Mouse (Mus musculus) erythroblast, embryonic 14.5 days (primary cell): ENCODE results near the gene Haus4. TPM values are rescaled to one million over a fixed set of nuclear protein-coding genes. Genes with fewer than 3 reads are reported as not detected.

Experiments used
- H3K27me3 ChIP-seq: 2 replicates; pipeline ENCODE4 v1.6.1; 2012; ENCODE audit warnings: inconsistent platforms; ENCODE audit not compliant: control insufficient read depth
- H3K36me3 ChIP-seq: 2 replicates; pipeline ENCODE4 v1.6.1; 2012; ENCODE audit warnings: mild to moderate bottlenecking, inconsistent platforms; ENCODE audit not compliant: control insufficient read depth
- H3K4me1 ChIP-seq: 2 replicates; pipeline ENCODE4 v1.6.1; 2012; ENCODE audit warnings: inconsistent platforms; ENCODE audit not compliant: control insufficient read depth
- H3K4me3 ChIP-seq: replicated peaks from 2 replicates; pipeline ENCODE3; 2012; ENCODE audit warnings: moderate library complexity, mild to moderate bottlenecking, inconsistent platforms
- H3K9me3 ChIP-seq: 2 replicates; pipeline ENCODE4 v1.6.1; 2012; ENCODE audit warnings: low read length, inconsistent platforms, mixed read lengths; ENCODE audit not compliant: control insufficient read depth
- GATA1 ChIP-seq: IDR thresholded peaks from 2 replicates; pipeline ENCODE4 v1.6.1; 2012; ENCODE audit warnings: low read length, inconsistent platforms, mixed read lengths
- TAL1 ChIP-seq: IDR thresholded peaks from 3 replicates; pipeline ENCODE4 v1.6.1; 2012; ENCODE audit warnings: low read length, inconsistent platforms, mixed read lengths
- polyA plus RNA-seq: library from polyadenylated mRNA; stranded (reverse); fragments of >175 nt; gene quantifications from 2 replicates; pipeline ENCODE4 v1.2.3, GENCODE M21; 2012

Gene Haus4
- polyA plus RNA-seq, 1 experiment: 11.7 TPM

- Histone ChIP-seq H3K4me3 (no peak overlapping the region), H3K4me1 (peaks cover 4% of the 10 kb centered on the region), H3K9me3 (no peaks in the 10 kb centered on the region), H3K36me3 (no peaks in the 10 kb centered on the region), H3K27me3 (peaks cover 52% of the 10 kb centered on the region)
- TF ChIP-seq TAL1 (no peak), GATA1 (no peak)
These were observed 30.8 kb downstream of the Haus4 start for GRCm38 (mm10) chr14:54523600-54523999.

- Histone ChIP-seq H3K27me3 (peaks cover 26% of the 10 kb centered on the region), H3K9me3 (peaks cover 3% of the 10 kb centered on the region; the same call in 1 of the 2 replicates), H3K4me3 (peak overlapping the region; percentile 95), H3K36me3 (peaks cover 39% of the 10 kb centered on the region), H3K4me1 (peaks cover 30% of the 10 kb centered on the region)
- TF ChIP-seq TAL1 (no peak), GATA1 (no peak)
These were observed 37.6 kb downstream of the Haus4 start for GRCm38 (mm10) chr14:54516710-54517310.

- Histone ChIP-seq H3K4me3 (no peak overlapping the region), H3K9me3 (peaks cover 7% of the 10 kb centered on the region), H3K36me3 (peaks cover 76% of the 10 kb centered on the region), H3K4me1 (no peaks in the 10 kb centered on the region), H3K27me3 (no peaks in the 10 kb centered on the region)
- TF ChIP-seq GATA1 (no peak), TAL1 (no peak)
These were observed 44.6 kb downstream of the Haus4 start for GRCm38 (mm10) chr14:54509774-54510173.

- no peak for TF ChIP-seq GATA1
- TF ChIP-seq TAL1: no peak
These were observed 51.3 kb downstream of the Haus4 start for GRCm38 (mm10) chr14:54503092-54503491.

GRCm38 (mm10) chr14:54501365-54501764, 53.1 kb downstream of the Haus4 start:
- H3K27me3 ChIP-seq: no peaks in the 10 kb centered on the region
- TF ChIP-seq TAL1 (no peak), GATA1 (no peak)
- H3K36me3 ChIP-seq: no peaks in the 10 kb centered on the region
- H3K9me3 ChIP-seq: 0 out of 2 replicates have a peak, but pooled peaks cover 2% of the 10 kb centered on the region
- H3K4me1 ChIP-seq: no peaks in the 10 kb centered on the region
- H3K4me3 ChIP-seq: no peak overlapping the region

More at GRCm38 (mm10) chr14:54503092-54503491, 51.3 kb downstream of the Haus4 start:
- Histone ChIP-seq H3K4me3 (no peak overlapping the region), H3K4me1 (no peaks in the 10 kb centered on the region), H3K36me3 (peaks cover 11% of the 10 kb centered on the region), H3K9me3 (0 out of 2 replicates have a peak, but pooled peaks cover 2% of the 10 kb centered on the region), H3K27me3 (no peaks in the 10 kb centered on the region)

GRCm38 (mm10) chr14:54499330-54499729, 55.1 kb downstream of the Haus4 start:
- Histone ChIP-seq H3K4me3 (no peak overlapping the region), H3K4me1 (no peaks in the 10 kb centered on the region), H3K9me3 (no peaks in the 10 kb centered on the region), H3K36me3 (no peaks in the 10 kb centered on the region), H3K27me3 (no peaks in the 10 kb centered on the region)
- TF ChIP-seq TAL1: no peak
- TF ChIP-seq GATA1: no peak

- TF ChIP-seq GATA1 (no peak), TAL1 (no peak)
- H3K27me3 ChIP-seq: no peaks in the 10 kb centered on the region
- no peaks in the 10 kb centered on the region; the same call in 1 of the 2 replicates for H3K4me1 ChIP-seq
- H3K9me3 ChIP-seq: no peaks in the 10 kb centered on the region
- no peaks in the 10 kb centered on the region for H3K36me3 ChIP-seq
- H3K4me3 ChIP-seq: no peak overlapping the region
These were observed 57.7 kb downstream of the Haus4 start for GRCm38 (mm10) chr14:54496706-54497105.

GRCm38 (mm10) chr14:54494234-54494633, 60.2 kb downstream of the Haus4 start:
- Histone ChIP-seq H3K27me3 (no peaks in the 10 kb centered on the region), H3K4me3 (no peak overlapping the region), H3K36me3 (no peaks in the 10 kb centered on the region), H3K4me1 (no peaks in the 10 kb centered on the region; the same call in 1 of the 2 replicates), H3K9me3 (no peaks in the 10 kb centered on the region)
- TF ChIP-seq GATA1: no peak

GRCm38 (mm10) chr14:54493236-54493635, 61.2 kb downstream of the Haus4 start:
- H3K27me3 ChIP-seq: no peaks in the 10 kb centered on the region
- no peaks in the 10 kb centered on the region for H3K9me3 ChIP-seq
- TF ChIP-seq GATA1: no peak
- no peak for TF ChIP-seq TAL1
- H3K36me3 ChIP-seq: no peaks in the 10 kb centered on the region
- H3K4me1 ChIP-seq: no peaks in the 10 kb centered on the region; the same call in 1 of the 2 replicates
- no peak overlapping the region for H3K4me3 ChIP-seq
